Mouse (Mus musculus) heart, adult 8-10 months (tissue): ENCODE measurements around the gene Abcb1b. TPM values are rescaled to one million over a fixed set of nuclear protein-coding genes. Genes with fewer than 3 reads are reported as not detected.
A peak's percentile ranks its signal among the peaks of the same experiment; 100 is the strongest.

ENCODE experiments used
- DNase-seq: peaks from one replicate; pipeline ENCODE4 v3.0.0; 2022; ENCODE audit warnings: low spot score
- total RNA-seq, 4 experiments: library from RNA; stranded (reverse); gene quantifications; 2 replicates each; pipeline ENCODE4 v1.2.4; 2022

Gene Abcb1b
- total RNA-seq, 4 experiments from 2014 or later = 4.4 to 11.1 (median 6.0) TPM

- DNase-seq = peak; percentile 63
Observed at GRCm38 (mm10) chr5:8863580-8864337, 65.8 kb downstream of the Abcb1b start.

DNA sequence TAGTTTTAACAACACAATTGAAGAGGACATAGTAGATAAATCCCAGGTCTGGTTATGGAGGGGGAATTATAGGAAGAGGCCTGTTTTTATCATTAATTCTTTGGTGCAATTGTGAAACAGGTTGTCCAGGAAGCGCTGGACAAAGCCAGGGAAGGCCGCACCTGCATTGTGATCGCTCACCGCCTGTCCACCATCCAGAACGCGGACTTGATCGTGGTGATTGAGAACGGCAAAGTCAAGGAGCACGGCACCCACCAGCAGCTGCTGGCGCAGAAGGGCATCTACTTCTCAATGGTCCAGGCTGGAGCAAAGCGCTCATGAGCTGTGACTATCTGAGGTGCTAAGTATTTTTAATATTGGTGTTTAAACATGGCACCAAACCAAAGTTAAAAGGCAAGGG, 67.7 kb downstream of the Abcb1b start:
- DNase-seq = peak; percentile 24

DNA sequence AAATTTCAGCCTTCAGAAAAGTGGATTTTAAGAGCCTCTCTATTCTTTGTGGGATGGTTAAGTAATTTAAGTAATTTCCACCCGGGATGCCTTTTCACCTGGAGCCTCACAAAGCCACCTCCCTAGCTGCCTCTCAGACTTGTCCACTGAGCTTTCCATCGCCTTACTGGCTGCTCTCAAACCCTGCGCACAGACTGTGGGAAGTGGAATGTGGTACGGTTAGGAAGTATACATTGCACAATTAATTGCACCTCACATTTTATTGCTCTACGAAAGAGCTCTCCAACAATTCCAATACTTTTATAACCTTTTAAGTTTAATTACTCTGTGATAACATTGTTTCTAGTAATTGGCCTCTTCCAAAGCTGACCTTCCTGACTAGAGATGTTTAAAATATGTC, 68.4 kb downstream of the Abcb1b start:
- DNase-seq = no peak

GRCm38 (mm10) chr5:8868019-8868418, 70.1 kb downstream of the Abcb1b start:
- DNase-seq = peak; percentile 44

GRCm38 (mm10) chr5:8872979-8873915, 75.3 kb downstream of the Abcb1b start:
- DNase-seq = no peak

DNA sequence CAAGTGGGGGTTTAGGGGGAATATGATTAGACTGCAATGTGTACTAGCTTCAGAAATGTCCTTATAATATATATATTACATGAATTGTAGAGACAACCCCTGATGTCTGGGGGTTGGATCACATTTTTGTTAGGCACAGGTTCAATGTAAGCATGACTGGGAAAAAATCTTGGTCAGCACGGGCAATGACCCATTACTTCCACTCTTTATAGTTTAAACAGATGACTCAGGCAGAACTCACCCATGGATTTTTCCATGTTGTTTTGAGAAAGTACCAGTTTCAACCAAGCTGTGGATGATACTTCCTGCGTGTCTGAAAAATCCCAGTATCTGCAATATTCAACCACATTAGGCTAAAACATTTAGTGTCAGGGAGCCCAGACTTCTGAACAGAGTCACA, 79.1 kb downstream of the Abcb1b start:
- no peak for DNase-seq

GRCm38 (mm10) chr5:8877800-8878199, 79.9 kb downstream of the Abcb1b start:
- no peak for DNase-seq

DNA sequence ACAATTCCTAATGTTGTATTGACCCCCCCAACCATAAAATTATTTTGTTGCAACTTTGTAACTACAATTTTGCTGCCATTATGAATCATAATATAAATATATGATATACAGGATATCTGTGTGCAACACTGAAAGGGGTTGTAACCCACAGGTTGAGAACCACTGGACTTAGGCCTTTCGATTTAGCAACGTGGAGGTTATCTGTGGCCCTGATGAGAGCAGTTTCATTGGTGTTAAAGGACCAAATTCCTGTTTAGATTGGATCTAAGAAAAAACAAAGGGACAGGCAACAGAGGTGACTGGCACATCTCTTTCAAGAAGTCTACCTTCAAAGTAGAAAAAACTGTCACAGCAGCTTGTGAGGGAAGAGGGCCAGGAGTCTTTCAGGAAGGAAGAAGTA, 87.9 kb downstream of the Abcb1b start:
- DNase-seq = no peak

- peak; percentile 35 for DNase-seq
Observed at GRCm38 (mm10) chr5:8893300-8894103, 95.6 kb downstream of the Abcb1b start, which contains the start of gene Abcb4. TSS of gene Abcb4 (plus strand) at chr5:8893717.

- DNase-seq = no peak
Observed at GRCm38 (mm10) chr5:8894104-8894425, 96.1 kb downstream of the Abcb1b start.

DNA sequence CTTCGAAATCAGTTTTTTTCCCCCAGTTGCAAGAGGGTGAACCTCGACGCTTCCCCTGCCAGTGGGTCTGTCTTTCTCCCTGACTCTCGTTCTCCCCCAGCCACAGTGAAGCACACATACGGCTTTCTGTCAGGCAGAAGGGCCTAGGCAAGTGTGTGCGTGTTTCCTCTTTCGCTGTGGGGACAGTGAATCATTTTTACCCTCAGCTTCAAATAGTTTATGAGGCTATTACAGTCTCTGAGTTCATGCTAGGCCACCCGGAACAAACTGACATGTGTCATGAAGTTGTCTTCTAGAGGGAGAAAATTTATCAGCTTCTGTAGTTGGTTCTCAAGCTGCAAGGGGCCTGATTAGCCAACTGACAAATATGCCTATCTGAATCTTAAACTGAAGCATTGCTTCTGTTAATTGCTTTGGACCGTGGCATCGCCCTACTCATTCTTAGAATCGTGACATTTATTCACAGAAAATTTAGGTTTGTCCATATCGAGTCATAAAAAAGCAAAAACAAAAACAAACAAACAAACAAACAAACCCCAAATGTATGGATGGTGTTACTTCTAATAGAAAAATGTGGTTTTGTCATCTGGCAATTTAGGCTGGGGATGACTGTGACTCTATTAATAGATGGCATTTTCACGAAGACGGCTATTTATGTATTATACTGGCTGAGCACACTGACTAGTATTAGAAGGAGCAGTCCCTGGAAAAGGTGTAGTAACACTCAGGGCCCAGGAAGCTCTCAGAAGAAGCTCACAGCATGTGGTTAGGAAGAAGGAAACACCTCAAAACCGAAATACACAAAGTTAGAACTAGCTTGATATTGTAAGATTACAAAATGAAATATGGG, 96.9 kb downstream of the Abcb1b start:
- peak; percentile 12 for DNase-seq

DNA sequence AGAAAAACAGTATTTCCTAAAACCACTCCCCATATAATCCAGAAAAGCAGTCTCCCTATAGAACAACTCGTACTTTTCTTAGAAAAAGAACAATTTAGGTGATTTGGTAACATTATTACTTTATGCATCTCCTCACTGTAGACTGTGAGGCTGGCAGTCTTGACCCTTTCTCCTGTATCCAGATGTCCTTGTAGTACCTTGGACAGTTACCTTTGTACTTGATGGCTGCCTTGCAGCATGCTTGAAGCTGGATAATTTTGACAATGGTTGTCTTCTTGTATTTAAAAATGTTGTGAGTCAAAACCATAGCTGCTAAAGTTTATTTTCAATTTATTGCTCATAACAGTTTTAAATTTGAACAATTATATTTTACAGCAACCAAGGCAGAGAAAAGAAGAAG, 98.3 kb downstream of the Abcb1b start:
- no peak for DNase-seq

DNA sequence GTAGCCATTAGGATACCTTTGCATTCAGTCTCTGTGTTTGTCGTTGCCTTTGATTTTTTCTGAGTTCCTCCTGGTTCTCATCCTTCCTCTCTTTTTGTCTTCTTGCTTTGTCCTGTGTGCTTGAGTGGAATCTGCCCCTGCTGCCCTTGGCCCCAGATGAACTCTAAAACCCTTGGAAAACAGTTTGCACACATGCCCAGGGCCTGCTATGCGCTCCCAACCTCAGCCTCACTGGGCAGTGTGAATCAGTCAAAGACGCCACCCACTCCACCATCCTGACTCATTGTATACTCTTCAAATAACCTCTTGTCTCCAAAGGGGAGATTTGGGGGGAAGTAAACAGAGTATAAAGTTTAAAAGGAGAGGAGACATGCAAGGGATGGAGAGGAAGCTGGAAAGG, 100.3 kb downstream of the Abcb1b start:
- no peak for DNase-seq

GRCm38 (mm10) chr5:8901001-8901400, 103.1 kb downstream of the Abcb1b start:
- DNase-seq = no peak

- peak; percentile 5 for DNase-seq
Observed at GRCm38 (mm10) chr5:8902141-8902817, 104.3 kb downstream of the Abcb1b start.

GRCm38 (mm10) chr5:8904539-8904938, 106.6 kb downstream of the Abcb1b start:
- DNase-seq = no peak

DNA sequence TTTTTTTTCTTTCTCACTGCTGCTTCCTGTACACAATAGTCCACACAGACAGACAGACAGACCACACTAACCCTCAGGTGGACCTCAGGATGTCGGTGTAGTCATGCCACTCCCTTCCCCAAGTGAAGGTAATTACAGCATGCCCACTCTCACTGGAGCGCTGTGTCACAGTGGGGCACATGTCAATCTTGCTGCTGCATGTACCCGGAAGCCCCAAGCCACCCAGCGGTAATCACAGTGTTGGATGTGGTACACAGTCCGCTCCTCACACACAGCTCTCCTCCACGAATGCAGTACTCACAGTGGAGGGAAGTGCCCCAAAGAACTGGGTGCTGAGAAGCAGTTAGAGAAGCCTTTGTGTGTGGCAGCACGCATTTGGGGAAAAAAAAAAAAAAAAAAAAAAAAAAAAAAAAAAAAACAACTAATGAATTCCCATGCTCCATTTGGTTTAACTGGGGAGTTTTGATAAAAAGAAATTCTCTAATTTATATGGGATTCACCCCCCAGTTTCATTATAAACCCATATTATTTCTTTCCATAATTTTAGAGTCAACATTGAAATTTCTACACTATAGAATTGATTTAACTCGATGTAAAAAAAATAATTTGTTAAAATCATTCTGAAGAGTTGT, 113.7 kb downstream of the Abcb1b start:
- no peak for DNase-seq
